Mouse (Mus musculus): ENCODE results near the gene Hba-a2.
"Not testable (repeated sequence)": the region's sequence is repeated elsewhere in the genome, so short reads cannot be mapped to it uniquely, and the experiment has no call there.

- not testable (repeated sequence) for TF ChIP-seq CTCF (IDR thresholded peaks at IDR 0.05; ENCODE audit: insufficient read depth, low read length); POLR2A (IDR thresholded peaks at IDR 0.05; ENCODE audit: borderline replicate concordance, extremely low read depth, low read depth, low read length)
Observed at GRCm38 (mm10) chr11:32297417-32297816, 1.1 kb downstream of the Hba-a2 start.
